12 mouse cellular contexts compared by ENCODE assay signal in the genomic region with DNA sequence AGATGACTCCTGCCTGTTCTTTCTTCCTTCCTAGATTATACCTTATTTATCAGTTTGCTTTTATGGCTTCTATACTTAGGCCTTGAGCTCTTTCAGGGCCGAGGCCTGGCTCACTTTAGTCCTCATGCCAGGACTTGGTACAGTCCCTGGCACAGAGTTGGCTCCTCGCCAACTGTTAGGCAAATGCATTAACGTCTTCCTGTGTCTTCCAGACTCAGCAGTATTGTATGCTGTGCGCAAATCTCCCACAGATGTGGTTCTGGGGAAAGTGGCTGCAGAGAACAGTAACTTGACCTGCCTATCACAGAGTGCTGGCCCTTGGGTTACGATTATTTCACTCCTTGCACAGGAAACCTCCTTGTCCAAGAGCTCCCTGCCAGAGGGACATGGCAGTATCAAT. TPM values are rescaled to one million over a fixed set of nuclear protein-coding genes. Genes with fewer than 3 reads are reported as not detected.
DNase-seq lines count a peak whose midpoint lies in the region; ATAC-seq and TF ChIP-seq lines count a peak whose summit lies in the region.
"Had no signal": no experiment of that assay in that cellular context is flagged by ENCODE, and none has a peak within 500 bp of the region (broad histone marks: within the 10 kb centered on the region; RNA-seq: fewer than 3 reads in every experiment).

No protein-coding gene starts in this region.

- 52% methylated on average over 5 of the region's 5 CpGs for WGBS in kidney, embryonic 15.5 days
- WGBS in embryonic facial prominence, embryonic 13.5 days, result 29% methylated on average over 5 of the region's 5 CpGs
- WGBS in intestine, postnatal 0 days, result 55% methylated on average over 5 of the region's 5 CpGs

- H3K4me1 ChIP-seq in kidney, embryonic 15.5 days, result peaks cover 33% of the 10 kb centered on the region
- H3K4me1 ChIP-seq in embryonic facial prominence, embryonic 13.5 days, result peaks cover 55% of the 10 kb centered on the region
- no peaks in the 10 kb centered on the region for H3K4me1 ChIP-seq in intestine, postnatal 0 days (replicated peaks; ENCODE audit: control insufficient read depth, insufficient read depth, low read length)

- no peaks in the 10 kb centered on the region for H3K27me3 ChIP-seq in kidney, embryonic 15.5 days
- H3K27me3 ChIP-seq in embryonic facial prominence, embryonic 13.5 days, result no peaks in the 10 kb centered on the region
- no peaks in the 10 kb centered on the region for H3K27me3 ChIP-seq in intestine, postnatal 0 days (replicated peaks; ENCODE audit: control insufficient read depth, insufficient read depth, low read length)
- H3K27me3 ChIP-seq: neural tube, embryonic 12.5 days had no signal

- H3K4me3 ChIP-seq in kidney, embryonic 15.5 days (replicated peaks), result no peak overlapping the region
- no peak overlapping the region for H3K4me3 ChIP-seq in embryonic facial prominence, embryonic 13.5 days
- H3K4me3 ChIP-seq in intestine, postnatal 0 days (ENCODE audit: low read depth, low read length), result no peak overlapping the region
- H3K4me3 ChIP-seq: neural tube, embryonic 12.5 days had no signal

- TF ChIP-seq CTCF in intestine, postnatal 0 days (IDR thresholded peaks at IDR 0.05; ENCODE audit: low read depth), result no peak

- H3K9me3 ChIP-seq in kidney, embryonic 15.5 days (replicated peaks), result no peaks in the 10 kb centered on the region
- H3K9me3 ChIP-seq in embryonic facial prominence, embryonic 13.5 days, result no peaks in the 10 kb centered on the region
- no peaks in the 10 kb centered on the region for H3K9me3 ChIP-seq in intestine, postnatal 0 days (ENCODE audit: control insufficient read depth)
- H3K9me3 ChIP-seq: neural tube, embryonic 12.5 days had no signal

- no peak overlapping the region for H3K27ac ChIP-seq in kidney, embryonic 15.5 days
- H3K27ac ChIP-seq in embryonic facial prominence, embryonic 13.5 days, result peak overlapping the region; percentile 3; the same call in 1 of the 2 replicates
- H3K27ac ChIP-seq in intestine, postnatal 0 days (ENCODE audit: low read depth, low read length), result no peak overlapping the region
- H3K27ac ChIP-seq: neural tube, embryonic 12.5 days had no signal

- H3K36me3 ChIP-seq in kidney, embryonic 15.5 days, result peaks cover 34% of the 10 kb centered on the region
- H3K36me3 ChIP-seq in embryonic facial prominence, embryonic 13.5 days, result no peaks in the 10 kb centered on the region
- H3K36me3 ChIP-seq in intestine, postnatal 0 days (ENCODE audit: control insufficient read depth, insufficient read depth), result no peaks in the 10 kb centered on the region
- H3K36me3 ChIP-seq: neural tube, embryonic 12.5 days had no signal

- no peak overlapping the region for H3K9ac ChIP-seq in kidney, embryonic 15.5 days
- H3K9ac ChIP-seq in embryonic facial prominence, embryonic 13.5 days, result no peak overlapping the region
- no peak overlapping the region for H3K9ac ChIP-seq in intestine, postnatal 0 days (ENCODE audit: low read depth, low read length)
- H3K9ac ChIP-seq: neural tube, embryonic 12.5 days had no signal

- no peak for ATAC-seq in kidney, embryonic 15.5 days (replicated peaks; ENCODE audit: low FRiP score)
- 0 out of 2 replicates have a peak, but pooled peaks have one; percentile 49 for ATAC-seq in embryonic facial prominence, embryonic 13.5 days (ENCODE audit: insufficient number of reproducible peaks, insufficient read depth, low FRiP score, low TSS enrichment, low read depth)
- no peak for ATAC-seq in intestine, postnatal 0 days

- peak; percentile 49 for DNase-seq in kidney, postnatal 10 days
- peak; percentile 19 for DNase-seq in NIH3T3 (ENCODE audit: low read depth)
- DNase-seq in adrenal gland, adult 2 months, result peak; percentile 71
- DNase-seq in layer of hippocampus, postnatal 14 days (ENCODE audit: low spot score in 2 of 2), result no peak
- DNase-seq: cerebellum, adult 9-10 months; kidney, adult 18-20 months; right cerebral cortex, adult 18-20 months had no signal

- H3K4me2 ChIP-seq in kidney, embryonic 15.5 days, result no peak overlapping the region
- no peak overlapping the region for H3K4me2 ChIP-seq in embryonic facial prominence, embryonic 13.5 days
- no peak overlapping the region for H3K4me2 ChIP-seq in intestine, postnatal 0 days (replicated peaks; ENCODE audit: low read depth)
- H3K4me2 ChIP-seq: liver, embryonic 11.5 days; neural tube, embryonic 12.5 days had no signal

RNA-seq across cellular contexts. Expression of a gene that starts 27.9 kb away (rescaled TPM):
- 18.6 and 19.4 TPM in 2 replicates for polyA plus RNA-seq in kidney, embryonic 15.5 days (2015; fragmentation: Nextera tagmentation; extraction: Ambion mirVana)
- total RNA-seq in adrenal gland, adult 2 months (2021), result 100 to 1,000 TPM; 120 to 176 TPM
- polyA plus RNA-seq in adrenal gland, adult 2 months (2012; rRNA removed), result 13.2 and 23.0 TPM in 2 replicates
- polyA plus RNA-seq in embryonic facial prominence, embryonic 13.5 days (2015; fragmentation: Nextera tagmentation; extraction: Ambion mirVana), result 7.8 and 11.2 TPM in 2 replicates
- polyA plus RNA-seq in intestine, postnatal 0 days (2015; fragmentation: Nextera tagmentation; extraction: Ambion mirVana), result 6.4 and 6.9 TPM in 2 replicates
- total RNA-seq in layer of hippocampus, postnatal 14 days (2021), result 100 to 1,000 TPM; 132 to 141 TPM

RNA-seq across cellular contexts. Expression of a gene that starts 55.4 kb away (rescaled TPM):
- polyA plus RNA-seq in kidney, embryonic 15.5 days (2015; fragmentation: Nextera tagmentation; extraction: Ambion mirVana), result 25.3 and 26.0 TPM in 2 replicates
- total RNA-seq in adrenal gland, adult 2 months (2021), result 10 to 100 TPM; 37.8 to 44.8 TPM
- 70.3 and 87.0 TPM in 2 replicates for polyA plus RNA-seq in adrenal gland, adult 2 months (2012; rRNA removed)
- 22.3 and 23.2 TPM in 2 replicates for polyA plus RNA-seq in embryonic facial prominence, embryonic 13.5 days (2015; fragmentation: Nextera tagmentation; extraction: Ambion mirVana)
- 30.1 and 30.2 TPM in 2 replicates for polyA plus RNA-seq in intestine, postnatal 0 days (2015; fragmentation: Nextera tagmentation; extraction: Ambion mirVana)
- total RNA-seq in layer of hippocampus, postnatal 14 days (2021), result 10 to 100 TPM; 16.6 to 19.8 TPM

Comparison
In these comparisons a context has a peak if more than half of its experiments do, and no peak if none do; other contexts are left out.
1. DNase-seq: peak in kidney, postnatal 10 days (single experiment), NIH3T3 (single experiment) and adrenal gland, adult 2 months (single experiment); none in layer of hippocampus, postnatal 14 days (0 of 2).